Mouse (Mus musculus): ENCODE measurements around the gene Vmn2r19. TPM values are rescaled to one million over a fixed set of nuclear protein-coding genes. Genes with fewer than 3 reads are reported as not detected.

Gene Vmn2r19
- total RNA-seq, 2 experiments from 2014 or later: not detected

Other genes with a start within 250 kb of the Vmn2r19 start
- 1 to 10 TPM; 2.5 to 2.9 TPM for gene Clec4a2, start 201.9 kb upstream of the Vmn2r19 start, total RNA-seq (2021)
- gene Clec4b2, start 135.4 kb upstream of the Vmn2r19 start, total RNA-seq (2021): not detected
- gene Clec4n, start 78.5 kb upstream of the Vmn2r19 start, total RNA-seq (2021): 1 to 10 TPM; 1.4 to 2.0 TPM
- gene Clec4d, start 46.2 kb upstream of the Vmn2r19 start, total RNA-seq (2021): under 1 TPM; 0.64 to 0.65 TPM
- gene Clec4e, start 18.5 kb upstream of the Vmn2r19 start, total RNA-seq (2021): under 1 TPM in 1 of 2 experiments, not detected in 1; 0.28 TPM
- gene Vmn2r20, start 109.8 kb downstream of the Vmn2r19 start, total RNA-seq (2021): not detected
- gene Vmn2r21, start 225.1 kb downstream of the Vmn2r19 start, total RNA-seq (2021): not detected

All from heart, postnatal 36 days (tissue).